Mouse (Mus musculus) cortical plate, adult 2 months (tissue): ENCODE measurements around the gene 1600014C23Rik.

Experiments
- CTCF ChIP-seq: fragments of 200-500 bp; IDR thresholded peaks from 2 replicates; pipeline ENCODE4 v1.5.1; 2011; ENCODE audit warnings: mild to moderate bottlenecking, control low read depth, low read length; ENCODE audit not compliant: insufficient read depth; ENCODE audit errors: extremely low read depth
- POLR2A ChIP-seq: fragments of 200-500 bp; IDR thresholded peaks from 2 replicates; pipeline ENCODE4 v1.6.1; 2011; ENCODE audit warnings: mild to moderate bottlenecking, low read length, control low read depth; ENCODE audit not compliant: insufficient read depth; ENCODE audit errors: extremely low read depth

- TF ChIP-seq POLR2A (no peak), CTCF (no peak)
Observed at GRCm38 (mm10) chr17:45692159-45692558, 41.5 kb downstream of the 1600014C23Rik start.
